Mouse (Mus musculus): Measurements from ENCODE around the gene Nek3. TPM values are rescaled to one million over a fixed set of nuclear protein-coding genes. Genes with fewer than 3 reads are reported as not detected.
"Not testable (repeated sequence)": the region's sequence is repeated elsewhere in the genome, so short reads cannot be mapped to it uniquely, and the experiment has no call there.

Nek3 gene
- polyA plus RNA-seq, 1 experiment from 2014 or later, result 2.6 TPM

- Histone ChIP-seq H3K4me3 (ENCODE audit: low read depth, low read length) (no peak overlapping the region), H3K4me1 (replicated peaks; ENCODE audit: control insufficient read depth, insufficient read depth) (no peaks in the 10 kb centered on the region), H3K27me3 (ENCODE audit: control insufficient read depth, insufficient read depth, low read length) (no peaks in the 10 kb centered on the region), H3K9ac (ENCODE audit: low read length) (no peak overlapping the region), H3K9me3 (ENCODE audit: control insufficient read depth, low read length) (no peaks in the 10 kb centered on the region), H3K27ac (replicated peaks) (no peak overlapping the region), H3K4me2 (replicated peaks; ENCODE audit: low read depth) (no peak overlapping the region), H3K36me3 (ENCODE audit: control insufficient read depth, insufficient read depth, low read length) (0 out of 2 replicates have a peak, but pooled peaks cover 2% of the 10 kb centered on the region)
- TF ChIP-seq EP300 (optimal IDR thresholded peaks at IDR 0.05), result no peak
- no peak for TF ChIP-seq CTCF (IDR thresholded peaks at IDR 0.05; ENCODE audit: low read depth)
- DNase-seq (ENCODE audit: low spot score) (no peak), ATAC-seq (ENCODE audit: low FRiP score, low TSS enrichment) (no peak)
- 85% methylated on average over 4 of the region's 4 CpGs for WGBS
Observed at GRCm38 (mm10) chr8:22141836-22142385, 24.3 kb downstream of the Nek3 start.

- H3K27ac ChIP-seq (replicated peaks); H3K9ac ChIP-seq (ENCODE audit: low read length); H3K4me3 ChIP-seq (ENCODE audit: low read depth, low read length); DNase-seq (ENCODE audit: low spot score); H3K4me2 ChIP-seq (replicated peaks; ENCODE audit: low read depth); H3K27me3 ChIP-seq (ENCODE audit: control insufficient read depth, insufficient read depth, low read length); H3K9me3 ChIP-seq (ENCODE audit: control insufficient read depth, low read length); H3K36me3 ChIP-seq (ENCODE audit: control insufficient read depth, insufficient read depth, low read length); H3K4me1 ChIP-seq (replicated peaks; ENCODE audit: control insufficient read depth, insufficient read depth): not testable (repeated sequence)
- 62% methylated on average over 9 of the region's 9 CpGs for WGBS
- peak; percentile 81 for ATAC-seq (ENCODE audit: low FRiP score, low TSS enrichment)
Observed at GRCm38 (mm10) chr8:22136462-22136861, 29.8 kb downstream of the Nek3 start.

- Histone ChIP-seq H3K9me3 (ENCODE audit: control insufficient read depth, low read length) (no peaks in the 10 kb centered on the region), H3K4me1 (replicated peaks; ENCODE audit: control insufficient read depth, insufficient read depth) (no peaks in the 10 kb centered on the region), H3K27me3 (ENCODE audit: control insufficient read depth, insufficient read depth, low read length) (no peaks in the 10 kb centered on the region), H3K9ac (ENCODE audit: low read length) (no peak overlapping the region), H3K27ac (replicated peaks) (no peak overlapping the region), H3K4me2 (replicated peaks; ENCODE audit: low read depth) (no peak overlapping the region), H3K36me3 (ENCODE audit: control insufficient read depth, insufficient read depth, low read length) (no peaks in the 10 kb centered on the region), H3K4me3 (ENCODE audit: low read depth, low read length) (no peak overlapping the region)
- TF ChIP-seq CTCF (IDR thresholded peaks at IDR 0.05; ENCODE audit: low read depth) (no peak), EP300 (optimal IDR thresholded peaks at IDR 0.05) (no peak)
- no peak for DNase-seq (ENCODE audit: low spot score)
- 78% methylated on average over 5 of the region's 5 CpGs for WGBS
- no peak for ATAC-seq (ENCODE audit: low FRiP score, low TSS enrichment)
Observed at GRCm38 (mm10) chr8:22134750-22135135, 31.5 kb downstream of the Nek3 start.

GRCm38 (mm10) chr8:22134078-22134749 is 32.0 kb downstream of the Nek3 start:
- Histone ChIP-seq H3K4me2 (replicated peaks; ENCODE audit: low read depth) (no peak overlapping the region), H3K9ac (ENCODE audit: low read length) (no peak overlapping the region), H3K27ac (replicated peaks) (no peak overlapping the region), H3K27me3 (ENCODE audit: control insufficient read depth, insufficient read depth, low read length) (no peaks in the 10 kb centered on the region), H3K4me3 (ENCODE audit: low read depth, low read length) (no peak overlapping the region), H3K4me1 (replicated peaks; ENCODE audit: control insufficient read depth, insufficient read depth) (no peaks in the 10 kb centered on the region), H3K9me3 (ENCODE audit: control insufficient read depth, low read length) (no peaks in the 10 kb centered on the region), H3K36me3 (ENCODE audit: control insufficient read depth, insufficient read depth, low read length) (no peaks in the 10 kb centered on the region; the same call in 1 of the 2 replicates)
- DNase-seq (ENCODE audit: low spot score), result no peak
- TF ChIP-seq EP300 (optimal IDR thresholded peaks at IDR 0.05), result no peak
- TF ChIP-seq CTCF (IDR thresholded peaks at IDR 0.05; ENCODE audit: low read depth), result no peak
- ATAC-seq (ENCODE audit: low FRiP score, low TSS enrichment), result no peak
- 87% methylated on average over 7 of the region's 7 CpGs for WGBS

GRCm38 (mm10) chr8:22132062-22132461 is 34.2 kb downstream of the Nek3 start:
- DNase-seq (ENCODE audit: low spot score) (peak; percentile 70), ATAC-seq (ENCODE audit: low FRiP score, low TSS enrichment) (peak; percentile 95)
- peak overlapping the region; percentile 30; the same call in 1 of the 2 replicates for H3K27ac ChIP-seq (replicated peaks)
- TF ChIP-seq EP300 (optimal IDR thresholded peaks at IDR 0.05) (no peak), CTCF (IDR thresholded peaks at IDR 0.05; ENCODE audit: low read depth) (peak; percentile 13; the same call in 1 of the 2 replicates)
- H3K4me2 ChIP-seq (replicated peaks; ENCODE audit: low read depth), result no peak overlapping the region
- no peaks in the 10 kb centered on the region for H3K9me3 ChIP-seq (ENCODE audit: control insufficient read depth, low read length)
- no peak overlapping the region for H3K9ac ChIP-seq (ENCODE audit: low read length)
- no peak overlapping the region for H3K4me3 ChIP-seq (ENCODE audit: low read depth, low read length)
- 46% methylated on average over 12 of the region's 12 CpGs for WGBS
- H3K36me3 ChIP-seq (ENCODE audit: control insufficient read depth, insufficient read depth, low read length), result peaks cover 2% of the 10 kb centered on the region; the same call in 1 of the 2 replicates
- H3K27me3 ChIP-seq (ENCODE audit: control insufficient read depth, insufficient read depth, low read length), result no peaks in the 10 kb centered on the region
- no peaks in the 10 kb centered on the region for H3K4me1 ChIP-seq (replicated peaks; ENCODE audit: control insufficient read depth, insufficient read depth)
